Comparison of ENCODE assay signal across 38 mouse cellular contexts in genomic region chr5:136073526-136073925, GRCm38 (mm10). TPM values are rescaled to one million over a fixed set of nuclear protein-coding genes. Genes with fewer than 3 reads are reported as not detected.
"Had no signal": no experiment of that assay in that cellular context is flagged by ENCODE, and none has a peak within 500 bp of the region (broad histone marks: within the 10 kb centered on the region; RNA-seq: fewer than 3 reads in every experiment).

No protein-coding gene starts in this region.

- H3K27me3 ChIP-seq: heart, embryonic 15.5 days; hindbrain, embryonic 13.5 days; hindbrain, embryonic 15.5 days; kidney, embryonic 15.5 days; limb, embryonic 13.5 days; limb, embryonic 15.5 days had no signal

- H3K4me2 ChIP-seq: heart, embryonic 11.5 days; heart, embryonic 13.5 days; heart, embryonic 15.5 days; hindbrain, embryonic 13.5 days; hindbrain, embryonic 15.5 days; kidney, embryonic 15.5 days; limb, embryonic 13.5 days; limb, embryonic 15.5 days; liver, embryonic 12.5 days had no signal

- H3K4me3 ChIP-seq: heart, embryonic 13.5 days; heart, embryonic 15.5 days; hindbrain, embryonic 13.5 days; hindbrain, embryonic 15.5 days; kidney, embryonic 15.5 days; limb, embryonic 13.5 days; limb, embryonic 15.5 days; liver, embryonic 12.5 days had no signal

- ATAC-seq: hindbrain, postnatal 0 days; intestine, embryonic 16.5 days; liver, embryonic 12.5 days had no signal

- H3K27ac ChIP-seq: heart, embryonic 13.5 days; heart, embryonic 15.5 days; hindbrain, embryonic 13.5 days; hindbrain, embryonic 15.5 days; hindbrain, postnatal 0 days; kidney, embryonic 15.5 days; kidney, postnatal 0 days; limb, embryonic 13.5 days; limb, embryonic 15.5 days; liver, embryonic 12.5 days; liver, embryonic 14.5 days had no signal

- H3K9ac ChIP-seq: heart, embryonic 13.5 days; heart, embryonic 15.5 days; hindbrain, embryonic 13.5 days; hindbrain, embryonic 15.5 days; kidney, embryonic 15.5 days; limb, embryonic 13.5 days; limb, embryonic 15.5 days; liver, embryonic 12.5 days; liver, embryonic 14.5 days had no signal

- H3K36me3 ChIP-seq: heart, embryonic 13.5 days; heart, embryonic 15.5 days; hindbrain, embryonic 13.5 days; hindbrain, embryonic 15.5 days; kidney, embryonic 15.5 days; limb, embryonic 13.5 days; limb, embryonic 15.5 days; liver, embryonic 12.5 days had no signal

- DNase-seq: gastrocnemius, postnatal 25 days; heart, postnatal 36 days; kidney, adult 11 months; kidney, adult 2 months; kidney, adult 9 months; kidney, postnatal 14 days; kidney, postnatal 36 days; layer of hippocampus, adult 9-11 months; layer of hippocampus, postnatal 36 days; left cerebral cortex, postnatal 4 days had no signal

- H3K4me1 ChIP-seq: hindbrain, embryonic 15.5 days; liver, embryonic 12.5 days had no signal

- H3K9me3 ChIP-seq: heart, embryonic 13.5 days; heart, embryonic 15.5 days; hindbrain, embryonic 13.5 days; hindbrain, embryonic 15.5 days; kidney, embryonic 15.5 days; limb, embryonic 13.5 days; limb, embryonic 15.5 days; liver, embryonic 12.5 days had no signal

RNA-seq across cellular contexts. Expression of gene Upk3bl, which starts 19.2 kb away (rescaled TPM):
- total RNA-seq: gastrocnemius, adult 18-20 months; gastrocnemius, adult 8-10 months; gastrocnemius, postnatal 25 days; granulocyte monocyte progenitor cell, adult 5-6 weeks; heart, postnatal 14 days; heart, postnatal 36 days; hematopoietic stem cell, adult 5-6 weeks; hindbrain, postnatal 0 days; layer of hippocampus, postnatal 14 days; layer of hippocampus, postnatal 36 days; left cerebral cortex, postnatal 10 days; left cerebral cortex, postnatal 25 days; left cerebral cortex, postnatal 4 days; liver, adult 2 months had no signal
- polyA plus RNA-seq: heart, postnatal 0 days; hindbrain, embryonic 13.5 days; liver, adult 2 months; liver, embryonic 16.5 days had no signal

RNA-seq across cellular contexts. Expression of gene Upk3b, which starts 35.2 kb away (rescaled TPM):
- total RNA-seq: gastrocnemius, adult 8-10 months; granulocyte monocyte progenitor cell, adult 5-6 weeks; hematopoietic stem cell, adult 5-6 weeks; hindbrain, postnatal 0 days; layer of hippocampus, adult 18-20 months; layer of hippocampus, adult 8-10 months; layer of hippocampus, postnatal 14 days; layer of hippocampus, postnatal 36 days; left cerebral cortex, adult 18-20 months; left cerebral cortex, adult 8-10 months; left cerebral cortex, postnatal 10 days; left cerebral cortex, postnatal 25 days; left cerebral cortex, postnatal 4 days had no signal
- polyA plus RNA-seq: hindbrain, embryonic 15.5 days; hindbrain, postnatal 0 days had no signal
